Mouse (Mus musculus): ENCODE results near the gene Dtnb. TPM values are rescaled to one million over a fixed set of nuclear protein-coding genes. Genes with fewer than 3 reads are reported as not detected.

Dtnb gene
- polyA plus RNA-seq, 1 experiment from 2014 or later: 49.6 TPM

DNA sequence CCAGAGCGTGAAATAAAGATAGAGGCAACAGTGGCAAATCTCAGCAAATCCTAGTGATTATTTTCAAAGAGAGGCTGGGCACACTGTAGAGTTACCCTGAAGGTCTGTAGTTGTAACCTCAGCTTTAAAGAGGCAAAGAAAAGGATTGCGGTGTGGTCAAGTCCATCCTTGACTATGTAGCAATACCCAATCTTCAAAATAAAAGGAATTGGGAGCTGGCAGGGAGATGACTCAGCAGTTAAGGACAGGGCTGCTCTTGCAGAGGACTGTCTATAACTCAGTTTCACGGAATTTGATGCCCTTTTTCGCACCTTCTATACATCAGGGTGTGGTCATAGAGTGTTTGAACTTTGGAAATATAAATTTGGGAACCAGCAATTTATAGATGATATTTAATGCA lies 128.3 kb downstream of the Dtnb start:
- H3K4me2 ChIP-seq: no peak overlapping the region
- peaks cover 5% of the 10 kb centered on the region; the same call in 1 of the 2 replicates for H3K36me3 ChIP-seq
- H3K27ac ChIP-seq: no peak overlapping the region
- no peak overlapping the region for H3K4me3 ChIP-seq
- no peaks in the 10 kb centered on the region for H3K9me3 ChIP-seq
- no peaks in the 10 kb centered on the region for H3K4me1 ChIP-seq
- no peak overlapping the region for H3K9ac ChIP-seq
- ATAC-seq (ENCODE audit: insufficient number of reproducible peaks, insufficient read depth, low FRiP score, low TSS enrichment, low read depth): no peak
- WGBS: 87% methylated on average over 4 of the region's 4 CpGs
- no peaks in the 10 kb centered on the region for H3K27me3 ChIP-seq

DNA sequence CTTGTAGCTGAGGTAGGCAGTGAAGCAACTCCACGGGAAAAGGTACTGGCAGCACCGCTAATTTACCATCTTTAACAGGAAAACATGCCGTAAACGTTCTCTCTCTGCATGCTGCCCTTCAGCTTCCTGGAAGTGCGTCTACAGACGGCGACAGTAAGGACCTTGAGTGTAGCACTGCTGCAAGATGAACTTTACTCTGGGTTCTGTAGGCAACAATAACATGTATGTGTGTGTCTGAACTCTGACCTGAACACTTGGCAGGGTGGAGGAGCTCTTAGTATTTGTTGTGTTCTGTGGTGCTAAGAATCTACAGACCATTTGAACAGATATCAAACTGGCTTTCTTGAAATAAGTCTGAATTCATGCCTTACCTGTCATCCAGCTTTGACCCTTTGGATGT lies 130.7 kb downstream of the Dtnb start:
- H3K27ac ChIP-seq: no peak overlapping the region
- H3K9ac ChIP-seq: no peak overlapping the region
- no peaks in the 10 kb centered on the region for H3K27me3 ChIP-seq
- WGBS: 92% methylated on average over 7 of the region's 7 CpGs
- no peaks in the 10 kb centered on the region for H3K9me3 ChIP-seq
- ATAC-seq (ENCODE audit: insufficient number of reproducible peaks, insufficient read depth, low FRiP score, low TSS enrichment, low read depth): no peak
- peaks cover 5% of the 10 kb centered on the region; the same call in 1 of the 2 replicates for H3K36me3 ChIP-seq
- no peak overlapping the region for H3K4me2 ChIP-seq
- H3K4me3 ChIP-seq: no peak overlapping the region
- no peaks in the 10 kb centered on the region for H3K4me1 ChIP-seq

DNA sequence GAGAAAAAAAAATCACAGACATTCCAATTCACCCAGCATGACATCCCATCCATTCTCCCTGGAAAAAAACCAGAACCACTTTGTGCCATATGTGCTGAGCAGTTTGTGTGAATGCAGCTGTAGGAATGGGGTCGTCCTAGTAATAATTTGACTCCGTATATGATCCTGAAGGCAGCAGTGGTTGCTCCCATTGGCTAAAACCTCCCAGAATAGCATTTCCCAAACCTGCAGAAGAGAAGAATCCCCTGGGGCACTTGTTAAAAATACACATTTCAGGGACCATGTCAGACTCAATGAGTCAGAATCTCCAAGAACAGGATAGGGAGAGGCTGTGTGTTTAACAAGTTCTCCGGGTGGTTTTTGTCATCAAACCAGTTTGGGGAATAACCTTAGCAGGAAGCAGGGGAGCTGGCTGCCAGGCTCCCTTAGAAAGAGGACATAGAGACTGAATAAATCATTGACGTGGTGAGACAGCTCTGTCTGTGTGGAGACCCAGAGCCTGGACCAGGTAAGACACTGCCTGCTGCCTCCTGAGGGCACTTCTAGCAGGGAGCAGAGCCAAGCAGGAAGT lies 147.1 kb downstream of the Dtnb start:
- Histone ChIP-seq H3K27ac (peak overlapping the region; percentile 53), H3K27me3 (no peaks in the 10 kb centered on the region), H3K9ac (no peak overlapping the region), H3K36me3 (0 out of 2 replicates have a peak, but pooled peaks cover 7% of the 10 kb centered on the region), H3K9me3 (no peaks in the 10 kb centered on the region), H3K4me1 (peaks cover 30% of the 10 kb centered on the region), H3K4me2 (no peak overlapping the region; the same call in 1 of the 2 replicates), H3K4me3 (no peak overlapping the region)
- ATAC-seq (ENCODE audit: insufficient number of reproducible peaks, insufficient read depth, low FRiP score, low TSS enrichment, low read depth): no peak
- 20% methylated on average over 4 of the region's 4 CpGs for WGBS

DNA sequence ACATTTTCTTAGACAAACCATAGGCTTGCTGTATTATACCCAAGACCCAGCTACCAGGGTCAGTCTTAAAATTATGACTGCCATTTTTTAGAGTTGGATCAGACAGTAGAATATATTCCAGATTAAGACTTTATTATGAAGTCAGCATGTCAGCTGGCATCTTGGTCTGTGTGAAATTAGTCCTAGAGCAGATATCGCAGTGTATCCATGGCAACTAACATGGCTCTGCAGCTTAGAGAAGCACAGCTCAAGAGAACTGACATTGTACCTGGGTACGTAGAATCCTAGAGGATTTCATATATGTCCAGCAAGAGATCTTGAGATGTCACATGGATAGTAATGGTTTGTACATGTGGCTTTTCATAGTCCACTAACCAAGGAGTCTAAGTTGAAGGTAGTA lies 148.3 kb downstream of the Dtnb start:
- no peaks in the 10 kb centered on the region for H3K27me3 ChIP-seq
- no peak overlapping the region for H3K27ac ChIP-seq
- WGBS: 85% methylated on average over 2 of the region's 2 CpGs
- no peak overlapping the region for H3K4me3 ChIP-seq
- peaks cover 37% of the 10 kb centered on the region for H3K4me1 ChIP-seq
- ATAC-seq (ENCODE audit: insufficient number of reproducible peaks, insufficient read depth, low FRiP score, low TSS enrichment, low read depth): no peak
- no peak overlapping the region for H3K4me2 ChIP-seq
- 0 out of 2 replicates have a peak, but pooled peaks cover 7% of the 10 kb centered on the region for H3K36me3 ChIP-seq
- H3K9ac ChIP-seq: no peak overlapping the region
- H3K9me3 ChIP-seq: no peaks in the 10 kb centered on the region

DNA sequence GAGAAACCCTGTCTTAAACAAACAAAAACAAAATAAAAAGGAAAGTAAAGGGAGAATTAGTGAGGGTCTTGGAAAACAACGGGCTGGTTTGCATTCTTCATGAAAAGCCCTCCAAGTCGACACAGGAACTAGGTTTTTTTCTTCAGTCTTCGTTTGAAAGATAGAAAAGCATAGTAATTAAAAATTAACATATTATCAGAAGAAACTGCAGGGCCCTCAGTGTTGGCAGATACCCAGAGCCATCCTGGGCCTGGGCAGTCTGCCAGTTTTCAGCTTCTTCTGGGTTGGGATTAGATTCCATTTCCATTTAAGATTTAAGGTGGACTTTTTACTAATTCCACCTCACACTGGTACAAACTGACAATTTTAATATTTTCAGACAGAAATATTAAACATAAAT lies 151.6 kb downstream of the Dtnb start:
- ATAC-seq (ENCODE audit: insufficient number of reproducible peaks, insufficient read depth, low FRiP score, low TSS enrichment, low read depth): no peak

DNA sequence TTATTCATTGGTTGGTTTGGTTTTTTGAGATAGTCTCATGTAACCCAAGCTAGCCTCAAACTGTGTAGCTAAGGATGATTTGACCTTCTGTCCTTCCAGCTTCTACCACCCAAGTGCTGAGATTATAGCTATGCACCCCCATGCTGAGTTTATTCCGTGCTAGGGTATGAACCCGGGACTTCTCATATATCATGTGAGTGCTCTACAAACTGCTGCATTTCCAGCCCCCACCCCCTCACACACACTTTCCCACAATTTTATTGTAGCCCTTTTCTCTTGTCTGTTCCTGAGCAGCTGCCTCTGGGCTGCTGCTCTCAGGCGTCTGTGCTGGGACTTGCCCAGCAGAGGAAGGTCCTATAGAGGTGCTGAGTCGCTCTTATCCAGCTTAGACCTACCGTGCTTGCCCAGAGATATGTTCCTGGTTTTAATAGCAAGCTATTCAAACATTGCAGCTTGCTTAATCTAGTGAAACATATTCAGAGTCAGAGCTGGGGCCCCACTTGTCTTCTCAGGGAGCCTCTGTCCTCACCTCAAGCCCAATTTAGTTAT lies 152.7 kb downstream of the Dtnb start:
- no peak; the same call in 1 of the 2 replicates for ATAC-seq (ENCODE audit: insufficient number of reproducible peaks, insufficient read depth, low FRiP score, low TSS enrichment, low read depth)
- H3K4me3 ChIP-seq: no peak overlapping the region
- no peak overlapping the region for H3K4me2 ChIP-seq
- WGBS: 26% methylated on average over 5 of the region's 5 CpGs
- no peaks in the 10 kb centered on the region for H3K27me3 ChIP-seq
- no peak overlapping the region for H3K9ac ChIP-seq
- H3K36me3 ChIP-seq: 0 out of 2 replicates have a peak, but pooled peaks cover 7% of the 10 kb centered on the region
- H3K27ac ChIP-seq: peak overlapping the region; percentile 64; the same call in 1 of the 2 replicates
- peaks cover 16% of the 10 kb centered on the region for H3K4me1 ChIP-seq
- no peaks in the 10 kb centered on the region for H3K9me3 ChIP-seq

More for the DNA sequence above, 151.6 kb downstream of the Dtnb start:
- Histone ChIP-seq H3K27ac (0 out of 2 replicates have a peak overlapping the region, but pooled peaks have one; percentile 7), H3K4me1 (peaks cover 24% of the 10 kb centered on the region), H3K4me3 (no peak overlapping the region), H3K36me3 (0 out of 2 replicates have a peak, but pooled peaks cover 7% of the 10 kb centered on the region), H3K4me2 (no peak overlapping the region), H3K9me3 (no peaks in the 10 kb centered on the region), H3K27me3 (no peaks in the 10 kb centered on the region), H3K9ac (no peak overlapping the region)
- 51% methylated on average over 3 of the region's 3 CpGs for WGBS

DNA sequence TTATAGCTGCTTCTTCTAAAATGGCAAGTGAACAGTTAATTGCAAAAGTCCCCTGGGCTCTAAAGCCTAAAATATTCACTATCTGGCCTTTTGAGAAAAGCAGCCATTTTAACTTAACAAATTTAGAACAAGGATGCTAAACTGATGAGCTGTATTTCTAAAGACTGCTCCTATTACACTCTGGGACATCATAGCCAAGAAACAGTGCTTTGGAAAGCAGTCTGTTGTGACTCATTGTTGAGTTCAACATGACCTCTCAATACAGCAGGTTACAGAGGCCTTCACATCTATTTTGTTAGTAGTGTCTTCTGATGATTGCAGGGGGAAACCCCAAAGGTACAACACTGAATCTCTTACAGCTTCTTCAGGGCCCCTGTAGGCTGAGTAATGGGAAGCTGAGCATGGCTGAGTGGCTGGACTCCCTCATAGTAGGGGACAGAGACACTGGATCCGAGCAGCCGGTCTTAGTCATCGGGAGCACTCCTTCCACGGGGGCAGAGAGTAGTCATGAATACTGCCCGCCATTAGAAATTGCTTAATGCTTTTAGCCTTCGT lies 157.4 kb downstream of the Dtnb start:
- Histone ChIP-seq H3K4me2 (no peak overlapping the region), H3K9me3 (no peaks in the 10 kb centered on the region), H3K27me3 (no peaks in the 10 kb centered on the region), H3K36me3 (peaks cover 9% of the 10 kb centered on the region; the same call in 1 of the 2 replicates), H3K4me3 (no peak overlapping the region), H3K4me1 (peaks cover 10% of the 10 kb centered on the region), H3K9ac (no peak overlapping the region), H3K27ac (no peak overlapping the region)
- WGBS: 92% methylated on average over 6 of the region's 6 CpGs
- no peak for ATAC-seq (ENCODE audit: insufficient number of reproducible peaks, insufficient read depth, low FRiP score, low TSS enrichment, low read depth)

DNA sequence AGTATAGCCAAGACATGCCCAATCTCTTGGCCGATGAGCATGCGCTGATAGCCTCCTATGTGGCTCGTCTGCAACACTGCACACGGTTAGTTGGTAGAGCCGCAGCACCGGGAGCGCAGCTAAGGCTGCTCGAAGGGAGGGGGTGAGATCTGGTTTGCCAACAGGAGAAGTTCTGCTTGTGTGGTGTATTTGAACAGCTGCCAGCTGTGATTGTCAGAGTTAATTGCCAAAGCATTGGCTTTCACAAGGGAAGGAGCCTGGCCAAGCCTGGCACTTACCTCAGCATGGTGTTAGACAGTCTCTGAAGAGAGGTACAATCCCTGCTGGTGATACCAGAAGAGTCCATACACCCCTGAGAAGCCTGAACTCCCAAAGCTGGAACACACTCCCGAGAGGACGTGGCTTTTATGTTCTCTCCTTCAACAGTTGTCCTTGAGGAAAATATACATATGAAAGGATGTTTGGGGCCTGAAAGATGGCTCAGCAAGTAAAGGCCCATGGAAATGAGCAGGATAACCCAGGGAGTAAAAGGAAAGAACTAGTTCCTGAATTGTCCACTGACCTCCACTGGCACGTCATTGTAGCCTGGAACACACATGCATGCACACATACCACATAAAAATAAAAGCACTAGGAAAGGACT lies 160.6 kb downstream of the Dtnb start:
- H3K4me2 ChIP-seq: no peak overlapping the region
- H3K36me3 ChIP-seq: peaks cover 15% of the 10 kb centered on the region
- no peak for ATAC-seq (ENCODE audit: insufficient number of reproducible peaks, insufficient read depth, low FRiP score, low TSS enrichment, low read depth)
- no peaks in the 10 kb centered on the region for H3K9me3 ChIP-seq
- H3K4me1 ChIP-seq: no peaks in the 10 kb centered on the region
- no peak overlapping the region for H3K9ac ChIP-seq
- no peak overlapping the region for H3K27ac ChIP-seq
- 79% methylated on average over 11 of the region's 11 CpGs for WGBS
- H3K27me3 ChIP-seq: no peaks in the 10 kb centered on the region
- H3K4me3 ChIP-seq: no peak overlapping the region

DNA sequence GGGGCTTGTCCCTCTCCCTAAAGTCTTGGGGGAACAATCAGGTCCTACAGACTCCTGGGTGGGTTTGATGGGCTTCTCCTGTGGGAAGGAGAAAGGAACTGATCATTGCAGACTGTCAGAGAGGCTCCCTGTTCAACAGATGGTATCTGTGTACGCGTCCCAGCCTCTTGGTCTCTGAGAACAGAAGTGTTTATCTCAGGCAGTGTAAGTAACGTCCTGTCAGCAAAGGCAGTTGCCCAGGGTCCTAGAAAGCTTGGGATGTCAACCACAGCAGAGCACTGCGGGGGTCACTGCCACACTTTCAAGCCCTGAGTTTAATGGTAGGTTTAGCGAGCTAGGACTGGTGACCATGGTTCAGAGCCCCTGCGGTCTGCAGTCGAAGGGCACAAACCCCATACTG lies 161.1 kb downstream of the Dtnb start:
- Histone ChIP-seq H3K27ac (no peak overlapping the region), H3K4me3 (no peak overlapping the region), H3K4me1 (no peaks in the 10 kb centered on the region), H3K27me3 (no peaks in the 10 kb centered on the region), H3K9ac (no peak overlapping the region), H3K4me2 (no peak overlapping the region), H3K9me3 (no peaks in the 10 kb centered on the region), H3K36me3 (peaks cover 15% of the 10 kb centered on the region)
- WGBS: 82% methylated on average over 7 of the region's 7 CpGs
- no peak for ATAC-seq (ENCODE audit: insufficient number of reproducible peaks, insufficient read depth, low FRiP score, low TSS enrichment, low read depth)

DNA sequence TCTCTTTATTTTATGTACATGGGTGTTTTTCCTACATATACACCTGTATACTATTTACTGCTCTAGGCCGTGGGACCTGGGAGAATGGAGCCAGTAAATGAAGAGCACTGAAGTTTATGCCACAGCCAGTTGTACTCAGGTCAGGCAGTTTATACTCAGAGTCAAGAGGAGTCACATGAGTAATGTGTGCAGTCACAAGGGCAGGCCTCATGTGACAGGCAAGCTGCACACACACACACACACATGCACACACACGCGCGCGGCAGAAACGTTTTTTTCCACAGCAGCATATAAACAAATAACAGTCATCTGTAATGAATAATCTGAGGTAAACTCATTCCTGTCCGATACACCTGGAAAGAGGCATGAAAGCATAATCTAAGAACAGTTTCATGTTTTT lies 164.8 kb downstream of the Dtnb start:
- Histone ChIP-seq H3K9ac (no peak overlapping the region), H3K4me1 (no peaks in the 10 kb centered on the region), H3K27me3 (no peaks in the 10 kb centered on the region), H3K4me2 (no peak overlapping the region), H3K36me3 (peaks cover 18% of the 10 kb centered on the region), H3K9me3 (no peaks in the 10 kb centered on the region), H3K27ac (no peak overlapping the region), H3K4me3 (no peak overlapping the region)
- 89% methylated on average over 7 of the region's 7 CpGs for WGBS
- no peak for ATAC-seq (ENCODE audit: insufficient number of reproducible peaks, insufficient read depth, low FRiP score, low TSS enrichment, low read depth)

DNA sequence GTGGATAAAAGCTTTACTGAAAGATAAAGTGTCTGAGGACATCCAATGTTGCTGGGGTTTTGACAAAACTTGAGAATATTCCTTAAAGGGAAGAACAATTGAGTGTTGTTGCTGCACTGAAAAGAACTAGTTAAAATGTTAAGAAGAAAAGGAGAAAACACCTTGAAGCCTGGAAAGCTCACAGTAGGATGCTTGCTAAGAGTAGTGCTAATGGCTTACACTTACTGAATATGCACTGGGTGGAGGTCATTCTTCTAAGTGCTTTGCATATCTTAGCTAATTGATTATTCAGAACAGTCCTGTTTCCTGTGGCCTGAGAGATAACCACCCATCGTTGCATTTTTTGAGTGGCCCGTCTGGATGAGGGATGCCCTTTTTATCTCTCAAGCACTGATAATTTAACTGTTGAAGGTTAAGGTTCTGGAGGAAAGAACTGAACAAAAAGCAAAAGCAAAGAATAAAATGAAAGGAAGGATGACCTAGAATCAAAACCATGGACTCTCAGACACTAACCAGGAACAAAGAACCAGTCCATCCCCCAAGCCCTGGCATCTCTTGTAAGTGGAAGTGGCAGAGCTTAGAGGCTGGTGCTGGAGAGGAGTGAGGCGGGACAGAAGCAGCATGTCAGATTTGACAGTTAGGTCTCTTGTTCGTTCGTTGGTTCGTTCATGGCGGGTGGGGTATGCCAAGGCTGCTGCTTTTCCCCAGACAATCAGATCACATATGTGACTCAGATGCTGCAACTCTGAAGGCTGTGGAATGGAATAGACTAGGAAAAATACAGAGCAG lies 166.8 kb downstream of the Dtnb start:
- no peaks in the 10 kb centered on the region for H3K27me3 ChIP-seq
- no peak overlapping the region for H3K9ac ChIP-seq
- no peaks in the 10 kb centered on the region for H3K4me1 ChIP-seq
- H3K36me3 ChIP-seq: peaks cover 9% of the 10 kb centered on the region
- WGBS: 59% methylated on average over 7 of the region's 7 CpGs
- ATAC-seq (ENCODE audit: insufficient number of reproducible peaks, insufficient read depth, low FRiP score, low TSS enrichment, low read depth): no peak
- H3K9me3 ChIP-seq: no peaks in the 10 kb centered on the region
- H3K4me2 ChIP-seq: no peak overlapping the region
- no peak overlapping the region for H3K4me3 ChIP-seq
- no peak overlapping the region for H3K27ac ChIP-seq
